Mouse (Mus musculus) stomach, postnatal 0 days (tissue): ENCODE measurements around the gene Scamp4. TPM values are rescaled to one million over a fixed set of nuclear protein-coding genes. Genes with fewer than 3 reads are reported as not detected.
"Not testable (repeated sequence)": the region's sequence is repeated elsewhere in the genome, so short reads cannot be mapped to it uniquely, and the experiment has no call there.

Experiments
- ATAC-seq: fragments of 200-750 bp; cut with Nextera tagmentation; 2 replicates; pipeline ENCODE4 v1.8.0; 2017; ENCODE audit not compliant: low FRiP score, low TSS enrichment
- DNase-seq: peaks from one replicate; pipeline ENCODE4 v3.0.0-alpha.2; 2016; ENCODE audit warnings: low spot score
- H3K27ac ChIP-seq: fragments of 300-500 bp; sonication (generic); replicated peaks from 2 replicates; pipeline ENCODE4 v1.5.1; 2014; ENCODE audit warnings: mild to moderate bottlenecking, control low read depth
- H3K27me3 ChIP-seq: fragments of 300-500 bp; sonication (generic); 2 replicates; pipeline ENCODE4 v1.6.1; 2014; ENCODE audit warnings: low read length; ENCODE audit not compliant: control insufficient read depth, insufficient read depth
- H3K36me3 ChIP-seq: fragments of 300-500 bp; sonication (generic); 2 replicates; pipeline ENCODE4 v1.6.1; 2014; ENCODE audit warnings: low read length, mixed read lengths; ENCODE audit not compliant: control insufficient read depth, insufficient read depth
- H3K4me1 ChIP-seq: fragments of 300-500 bp; sonication (generic); replicated peaks from 2 replicates; pipeline ENCODE4 v1.6.1; 2014; ENCODE audit warnings: antibody characterized with exemption; ENCODE audit not compliant: control insufficient read depth, insufficient read depth
- H3K4me2 ChIP-seq: fragments of 300-500 bp; sonication (generic); replicated peaks from 2 replicates; pipeline ENCODE4 v1.6.1; 2014; ENCODE audit warnings: low read depth, mild to moderate bottlenecking, control low read depth, moderate library complexity
- H3K4me3 ChIP-seq: fragments of 300-500 bp; sonication (generic); 2 replicates; pipeline ENCODE4 v1.5.1; 2014; ENCODE audit warnings: low read depth, low read length, control low read depth
- H3K9ac ChIP-seq: fragments of 300-500 bp; sonication (generic); 2 replicates; pipeline ENCODE4 v1.6.1; 2014; ENCODE audit warnings: mild to moderate bottlenecking, low read length, control low read depth, mixed read lengths
- H3K9me3 ChIP-seq: fragments of 300-500 bp; sonication (generic); 2 replicates; pipeline ENCODE4 v1.6.1; 2016; ENCODE audit warnings: low read length; ENCODE audit not compliant: control insufficient read depth
- CTCF ChIP-seq: IDR thresholded peaks from 2 replicates; pipeline ENCODE4 v1.5.1; 2016; ENCODE audit warnings: antibody characterized with exemption, low read depth, mild to moderate bottlenecking, moderate library complexity
- EP300 ChIP-seq: optimal IDR thresholded peaks from 2 replicates; pipeline ENCODE3; 2016; ENCODE audit warnings: antibody characterized with exemption
- whole genome bisulfite sequencing: fragments of 180-500 bp; shearing (Covaris S2); extraction: QIAGEN DNeasy Blood & Tissue Kit; methylation state at CpG from one replicate; pipeline ENCODE4 v1.1.7; 2014; 5-methylcytosine and 5-hydroxymethylcytosine counted together
- polyA plus RNA-seq: library from polyadenylated mRNA; unstranded; fragments of >200 nt; fragmentation: Nextera tagmentation; extraction: Ambion mirVana; gene quantifications from 2 replicates; pipeline ENCODE4 v1.2.1, GENCODE M21; 2015

Scamp4 gene
- polyA plus RNA-seq, 1 experiment from 2014 or later, result 67.8 TPM

DNA sequence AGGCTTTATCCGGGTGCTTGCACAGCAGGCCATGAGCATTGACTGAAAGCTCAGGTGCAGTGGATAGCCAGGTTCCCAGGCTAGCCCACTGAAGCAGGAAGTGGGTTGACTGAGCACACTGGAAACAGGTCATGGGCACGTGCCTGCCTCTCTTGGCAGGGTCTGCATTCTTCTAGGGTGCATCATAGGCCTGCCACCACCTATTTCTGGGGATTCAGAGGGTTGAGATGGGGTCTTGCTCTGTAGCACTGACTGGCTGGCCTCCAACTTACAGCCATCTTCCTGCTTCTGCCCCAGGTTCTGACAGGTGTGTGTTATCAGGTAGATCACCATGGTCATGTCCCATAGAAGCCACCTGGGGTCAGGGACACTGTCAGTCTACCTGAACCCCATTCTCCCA is 2.3 kb downstream of the Scamp4 start:
- Histone ChIP-seq H3K4me1 (peaks cover 3% of the 10 kb centered on the region; the same call in 1 of the 2 replicates), H3K27me3 (no peaks in the 10 kb centered on the region), H3K4me3 (no peak overlapping the region), H3K27ac (no peak overlapping the region), H3K36me3 (peaks cover 9% of the 10 kb centered on the region), H3K9me3 (no peaks in the 10 kb centered on the region), H3K4me2 (no peak overlapping the region), H3K9ac (no peak overlapping the region)
- ATAC-seq (no peak), DNase-seq (no peak)
- 86% methylated on average over 2 of the region's 2 CpGs for WGBS
- TF ChIP-seq CTCF, result no peak
- TF ChIP-seq EP300, result no peak

DNA sequence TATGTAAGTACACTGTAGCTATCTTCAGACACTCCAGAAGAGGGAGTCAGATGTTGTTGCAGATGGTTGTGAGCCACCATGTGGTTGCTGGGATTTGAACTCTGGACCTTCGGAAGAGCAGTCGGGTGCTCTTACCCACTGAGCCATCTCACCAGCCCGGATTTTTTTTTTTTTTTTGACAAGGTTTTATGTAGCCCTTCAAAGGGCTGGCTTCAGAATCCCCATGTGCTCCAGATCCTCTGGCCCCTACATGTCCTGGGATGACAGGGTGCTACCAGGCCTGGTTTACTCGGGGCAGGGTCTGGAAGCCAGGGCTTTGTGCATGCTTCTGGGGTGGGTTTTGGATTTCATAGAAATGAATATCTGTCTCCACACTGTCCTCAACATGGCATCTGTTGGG is 3.0 kb downstream of the Scamp4 start, which contains the start of gene Gm49322:
Gene Gm49322 (plus strand): TSS at position 301 of the 400 bp plus-strand sequence.
- not testable (repeated sequence) for H3K4me3 ChIP-seq, DNase-seq, H3K4me1 ChIP-seq, H3K9me3 ChIP-seq, H3K27me3 ChIP-seq, H3K36me3 ChIP-seq, ATAC-seq, H3K4me2 ChIP-seq
- peak within 1 kb of the TSS; percentile 13; the same call in 1 of the 2 replicates for H3K9ac ChIP-seq
- 84% methylated on average over 4 of the region's 4 CpGs for WGBS
- H3K27ac ChIP-seq, result peak within 1 kb of the TSS; percentile 18; the same call in 1 of the 2 replicates

DNA sequence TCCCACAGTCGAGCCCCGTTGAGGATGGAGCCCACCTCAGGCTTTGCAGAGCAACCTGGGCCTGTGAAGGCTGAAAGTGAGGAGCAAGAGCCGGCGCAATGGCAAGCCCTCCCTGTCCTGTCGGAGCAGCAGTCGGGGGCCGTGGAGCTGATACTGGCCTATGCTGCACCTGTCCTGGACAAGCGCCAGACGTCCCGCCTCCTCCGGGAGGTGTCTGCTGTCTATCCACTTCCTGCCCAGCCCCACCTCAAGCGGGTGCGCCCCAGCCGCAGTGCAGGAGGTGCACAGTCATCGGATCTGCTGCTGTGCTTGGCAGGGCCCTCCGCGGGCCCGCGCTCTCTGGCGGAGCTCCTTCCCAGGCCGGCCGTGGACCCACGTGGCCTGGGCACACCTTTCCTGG is 3.6 kb downstream of the Scamp4 start:
- Histone ChIP-seq H3K27me3 (no peaks in the 10 kb centered on the region), H3K27ac (peak overlapping the region; percentile 18; the same call in 1 of the 2 replicates), H3K4me1 (peaks cover 3% of the 10 kb centered on the region; the same call in 1 of the 2 replicates), H3K4me3 (no peak overlapping the region), H3K9ac (peak overlapping the region; percentile 13; the same call in 1 of the 2 replicates), H3K9me3 (no peaks in the 10 kb centered on the region), H3K4me2 (no peak overlapping the region), H3K36me3 (peaks cover 9% of the 10 kb centered on the region)
- ATAC-seq (peak; percentile 60), DNase-seq (peak; percentile 87)
- 62% methylated on average over 20 of the region's 23 CpGs for WGBS
- TF ChIP-seq EP300 (no peak), CTCF (no peak)

DNA sequence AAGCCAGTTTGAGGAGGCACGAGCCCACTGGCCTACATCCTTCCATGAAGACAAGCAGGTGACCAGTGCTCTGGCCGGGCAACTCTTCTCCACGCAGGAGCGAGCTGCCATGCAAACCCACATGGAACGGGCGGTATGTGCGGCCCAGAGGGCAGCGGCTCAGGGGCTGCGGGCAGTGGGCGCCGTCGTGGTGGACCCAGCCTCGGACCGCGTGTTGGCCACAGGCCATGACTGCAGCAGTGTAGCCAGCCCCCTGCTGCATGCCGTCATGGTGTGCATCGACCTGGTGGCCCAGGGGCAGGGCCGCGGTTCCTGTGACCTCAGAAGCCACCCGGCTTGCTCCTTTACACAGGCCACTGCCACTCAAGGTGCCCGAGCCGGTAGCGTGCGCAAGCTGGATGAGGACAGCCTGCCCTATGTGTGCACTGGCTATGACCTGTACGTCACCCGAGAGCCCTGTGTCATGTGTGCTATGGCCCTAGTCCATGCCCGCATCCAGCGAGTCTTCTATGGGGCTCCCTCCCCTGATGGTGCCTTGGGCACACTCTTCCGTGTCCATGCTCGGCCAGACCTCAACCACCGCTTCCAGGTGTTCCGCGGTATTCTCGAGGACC is 4.2 kb downstream of the Scamp4 start:
- Histone ChIP-seq H3K9ac (no peak overlapping the region), H3K27me3 (no peaks in the 10 kb centered on the region), H3K4me2 (no peak overlapping the region), H3K9me3 (no peaks in the 10 kb centered on the region), H3K4me1 (peaks cover 3% of the 10 kb centered on the region; the same call in 1 of the 2 replicates), H3K27ac (no peak overlapping the region; the same call in 1 of the 2 replicates), H3K36me3 (peaks cover 9% of the 10 kb centered on the region), H3K4me3 (no peak overlapping the region)
- ATAC-seq (no peak), DNase-seq (no peak)
- TF ChIP-seq CTCF (no peak), EP300 (no peak)
- 94% methylated on average over 34 of the region's 34 CpGs for WGBS

DNA sequence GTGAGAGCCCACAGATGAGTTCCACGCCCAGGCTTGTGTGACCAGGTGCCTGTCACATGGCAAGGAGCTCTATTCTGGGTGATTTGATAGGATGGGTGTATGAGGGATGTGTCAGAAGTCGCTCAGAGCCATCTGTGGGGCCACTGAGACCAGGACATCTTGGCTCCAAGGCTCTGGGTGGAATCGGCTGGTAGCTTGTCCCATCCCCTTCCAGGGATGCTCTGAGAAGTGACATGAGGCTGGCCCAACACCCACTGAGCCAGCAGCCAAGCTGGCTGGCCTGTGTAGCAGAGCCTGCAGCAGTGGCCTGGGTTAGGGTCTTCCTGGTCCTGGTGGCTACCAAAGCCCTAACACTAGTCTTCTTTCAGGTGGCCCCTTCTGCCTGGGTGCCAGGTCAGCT is 5.8 kb downstream of the Scamp4 start:
- no peak for DNase-seq
- Histone ChIP-seq H3K9ac (no peak overlapping the region), H3K27me3 (no peaks in the 10 kb centered on the region), H3K36me3 (peaks cover 12% of the 10 kb centered on the region), H3K4me2 (no peak overlapping the region), H3K9me3 (no peaks in the 10 kb centered on the region), H3K4me1 (peaks cover 3% of the 10 kb centered on the region; the same call in 1 of the 2 replicates), H3K4me3 (no peak overlapping the region), H3K27ac (no peak overlapping the region)
- TF ChIP-seq EP300 (no peak), CTCF (no peak)
- WGBS, result 85% methylated on average over 3 of the region's 3 CpGs
- no peak for ATAC-seq

DNA sequence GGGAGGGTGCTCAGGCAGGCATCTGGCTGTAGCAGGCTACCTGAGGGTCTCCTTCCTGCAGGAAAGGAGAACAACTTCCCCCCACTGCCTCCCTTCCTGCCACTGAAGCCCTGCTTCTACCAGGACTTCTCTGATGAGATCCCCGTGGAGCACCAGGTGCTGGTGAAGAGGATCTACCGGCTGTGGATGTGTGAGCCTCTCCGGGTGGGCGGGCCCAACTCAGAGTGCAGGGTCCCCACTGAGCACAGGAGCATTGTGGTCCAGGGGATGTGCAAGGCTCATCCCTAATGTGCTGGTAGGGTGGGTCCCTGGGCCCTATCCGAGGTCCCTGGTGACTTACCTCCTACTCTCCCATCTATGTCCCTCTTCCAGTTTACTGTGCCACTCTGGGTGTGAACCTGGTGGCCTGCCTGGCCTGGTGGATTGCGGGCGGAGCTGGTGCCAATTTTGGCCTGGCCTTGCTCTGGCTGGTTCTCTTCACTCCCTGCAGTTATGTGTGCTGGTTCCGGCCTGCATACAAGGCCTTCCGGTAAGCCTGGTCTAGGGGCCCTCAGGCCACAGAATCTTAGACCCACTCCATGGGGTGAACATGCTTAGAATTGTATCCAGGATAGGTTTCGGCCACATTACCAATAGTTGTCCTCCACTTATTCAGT is 6.7 kb downstream of the Scamp4 start:
- Histone ChIP-seq H3K27me3 (no peaks in the 10 kb centered on the region), H3K9ac (no peak overlapping the region), H3K36me3 (peaks cover 15% of the 10 kb centered on the region), H3K27ac (no peak overlapping the region), H3K4me3 (no peak overlapping the region), H3K4me2 (no peak overlapping the region), H3K4me1 (no peaks in the 10 kb centered on the region), H3K9me3 (no peaks in the 10 kb centered on the region)
- no peak for ATAC-seq
- DNase-seq, result no peak
- TF ChIP-seq EP300 (no peak), CTCF (no peak)
- WGBS, result 84% methylated on average over 10 of the region's 10 CpGs
